Mouse (Mus musculus) heart, embryonic 13.5 days (tissue): ENCODE measurements around the gene Clec12a. TPM values are rescaled to one million over a fixed set of nuclear protein-coding genes. Genes with fewer than 3 reads are reported as not detected.
"Not testable (repeated sequence)": the region's sequence is repeated elsewhere in the genome, so short reads cannot be mapped to it uniquely, and the experiment has no call there.

Experiments
- ATAC-seq: fragments of 200-750 bp; cut with Nextera tagmentation; 2 replicates; pipeline ENCODE4 v1.8.0; 2017; ENCODE audit warnings: moderate TSS enrichment; ENCODE audit not compliant: insufficient number of reproducible peaks, low FRiP score, low TSS enrichment; ENCODE audit errors: extremely low read depth
- H3K27ac ChIP-seq: fragments of 300-500 bp; sonication (generic); replicated peaks from 2 replicates; pipeline ENCODE4 v1.5.1; 2015; ENCODE audit warnings: moderate library complexity, mild to moderate bottlenecking, inconsistent platforms
- H3K27me3 ChIP-seq: fragments of 300-500 bp; sonication (generic); replicated peaks from 2 replicates; pipeline ENCODE4 v1.6.1; 2015; ENCODE audit warnings: mild to moderate bottlenecking, inconsistent platforms
- H3K36me3 ChIP-seq: fragments of 300-500 bp; sonication (generic); 2 replicates; pipeline ENCODE4 v1.6.1; 2015; ENCODE audit warnings: mild to moderate bottlenecking, inconsistent platforms
- H3K4me1 ChIP-seq: fragments of 300-500 bp; sonication (generic); 2 replicates; pipeline ENCODE4 v1.6.1; 2015; ENCODE audit warnings: inconsistent platforms
- H3K4me2 ChIP-seq: fragments of 300-500 bp; sonication (generic); 2 replicates; pipeline ENCODE4 v1.6.1; 2015; ENCODE audit warnings: inconsistent platforms, mild to moderate bottlenecking, moderate library complexity
- H3K4me3 ChIP-seq: fragments of 300-500 bp; sonication (generic); 2 replicates; pipeline ENCODE4 v1.5.1; 2015; ENCODE audit warnings: moderate library complexity, mild to moderate bottlenecking, inconsistent platforms
- H3K9ac ChIP-seq: fragments of 300-500 bp; sonication (generic); 2 replicates; pipeline ENCODE4 v1.6.1; 2015; ENCODE audit warnings: inconsistent platforms, mild to moderate bottlenecking, moderate library complexity
- H3K9me3 ChIP-seq: fragments of 300-500 bp; sonication (generic); 2 replicates; pipeline ENCODE4 v1.6.1; 2016; ENCODE audit warnings: inconsistent platforms
- WGBS: fragments of 180-500 bp; shearing (Covaris S2); methylation state at CpG from one replicate; pipeline ENCODE4 v1.1.7; 2015; ENCODE audit warnings: mixed read lengths; 5-methylcytosine and 5-hydroxymethylcytosine counted together
- polyA plus RNA-seq: library from polyadenylated mRNA; unstranded; fragments of >200 nt; fragmentation: Nextera tagmentation; extraction: Ambion mirVana; gene quantifications from 2 replicates; pipeline ENCODE4 v1.2.1, GENCODE M21; 2015

Clec12a gene
- 0.66 and 0.86 TPM in 2 replicates for polyA plus RNA-seq

DNA sequence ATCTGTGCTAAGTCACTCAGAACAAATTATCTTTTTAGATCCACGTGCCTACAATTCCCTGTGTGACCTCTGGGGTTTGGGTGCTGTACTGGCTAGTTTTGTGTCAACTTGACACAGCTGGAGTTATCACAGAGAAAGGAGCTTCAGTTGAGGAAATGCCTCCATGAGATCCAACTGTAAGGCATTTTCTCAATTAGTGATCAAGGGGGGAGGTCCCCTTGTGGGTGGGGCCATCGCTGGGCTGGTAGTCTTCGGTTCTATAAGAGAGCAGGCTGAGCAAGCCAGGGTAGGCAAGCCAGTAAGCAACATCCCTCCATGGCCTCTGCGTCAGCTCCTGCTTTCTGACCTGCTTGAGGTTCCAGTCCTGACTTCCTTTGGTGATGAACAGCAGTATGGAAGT, at the start of gene Clec12a:
TSS of gene Clec12a (plus strand) at position 301 of the 400 bp plus-strand sequence.
- not testable (repeated sequence) for H3K4me2 ChIP-seq, ATAC-seq
- 74% methylated on average over 4 of the region's 4 CpGs for WGBS

DNA sequence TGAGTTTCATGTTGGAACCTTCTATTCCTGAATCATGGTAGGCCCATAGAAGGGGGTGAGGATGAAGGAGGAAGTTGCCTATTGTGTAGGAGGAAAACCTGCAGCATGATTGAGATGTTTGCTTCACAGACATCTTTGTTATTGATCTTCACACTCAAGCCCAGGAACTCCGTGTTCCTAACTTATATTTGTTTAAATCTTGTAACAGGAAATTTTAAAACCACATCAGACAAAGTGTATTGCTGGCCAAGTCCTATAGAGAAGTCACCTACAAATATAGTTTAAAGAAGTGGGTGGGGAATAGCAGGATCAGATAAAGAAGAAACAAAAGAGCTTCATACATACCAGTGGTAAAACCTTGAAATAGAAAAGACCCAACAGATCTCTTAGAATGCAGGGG, 38.3 kb upstream of the Clec12a start:
- Histone ChIP-seq H3K4me2 (no peak overlapping the region), H3K9ac (no peak overlapping the region), H3K27ac (no peak overlapping the region), H3K4me1 (no peaks in the 10 kb centered on the region), H3K27me3 (no peaks in the 10 kb centered on the region), H3K36me3 (no peaks in the 10 kb centered on the region), H3K4me3 (no peak overlapping the region), H3K9me3 (no peaks in the 10 kb centered on the region)
- WGBS: 41% methylated on average over 1 of the region's 1 CpGs
- no peak for ATAC-seq

More for the DNA sequence above, at the start of gene Clec12a:
- not testable (repeated sequence) for H3K4me1 ChIP-seq, H3K27me3 ChIP-seq, H3K9ac ChIP-seq, H3K36me3 ChIP-seq, H3K4me3 ChIP-seq, H3K27ac ChIP-seq, H3K9me3 ChIP-seq

DNA sequence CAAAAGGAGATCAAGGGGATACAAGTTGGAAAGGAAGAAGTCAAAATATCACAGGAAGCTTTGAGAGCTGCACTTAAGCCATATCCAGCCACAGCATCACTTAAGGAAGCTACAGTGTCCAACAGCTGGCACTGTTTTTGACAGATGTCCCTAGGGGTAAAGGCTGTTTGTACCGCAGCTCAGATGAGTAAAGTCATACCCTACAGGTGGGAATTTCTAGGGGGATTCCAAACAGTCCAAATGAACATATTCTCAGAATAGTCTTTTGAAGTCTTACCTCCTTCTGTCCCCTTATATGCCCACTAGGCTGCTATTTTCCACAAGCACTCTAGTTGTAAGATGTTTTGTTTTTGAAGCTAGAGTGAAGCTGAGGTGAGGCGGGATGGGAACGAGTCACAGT, 30.0 kb upstream of the Clec12a start:
- Histone ChIP-seq H3K4me2 (no peak overlapping the region), H3K4me1 (no peaks in the 10 kb centered on the region), H3K9me3 (no peaks in the 10 kb centered on the region), H3K9ac (no peak overlapping the region), H3K36me3 (no peaks in the 10 kb centered on the region), H3K27me3 (no peaks in the 10 kb centered on the region), H3K4me3 (no peak overlapping the region), H3K27ac (no peak overlapping the region)
- ATAC-seq: no peak
- 72% methylated on average over 3 of the region's 3 CpGs for WGBS

DNA sequence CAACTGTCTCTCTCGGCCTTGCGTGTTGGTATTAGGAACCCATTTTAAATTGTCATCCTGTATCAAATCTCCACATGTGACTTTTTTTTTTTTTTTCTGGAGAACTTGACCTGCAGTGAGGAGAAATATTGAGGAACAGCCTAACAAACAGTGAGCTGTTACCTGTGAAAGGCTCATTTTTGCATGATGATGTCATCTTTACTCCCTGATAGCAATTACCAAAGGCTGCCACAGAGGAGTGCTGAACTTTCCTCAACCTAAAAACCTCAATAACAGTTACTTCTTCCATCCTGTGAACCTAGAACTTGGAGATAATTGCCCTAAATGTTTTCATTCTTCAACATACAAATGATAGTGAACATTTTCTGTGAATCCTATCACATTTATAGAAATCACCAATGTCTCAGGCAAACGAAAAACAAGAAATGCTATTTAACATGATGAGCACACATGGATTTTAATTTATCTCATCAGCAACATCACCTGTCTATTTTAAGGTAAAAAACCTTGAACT, 27.8 kb upstream of the Clec12a start:
- no peak overlapping the region for H3K4me2 ChIP-seq
- H3K36me3 ChIP-seq: no peaks in the 10 kb centered on the region
- no peaks in the 10 kb centered on the region for H3K4me1 ChIP-seq
- H3K9ac ChIP-seq: no peak overlapping the region
- H3K27me3 ChIP-seq: no peaks in the 10 kb centered on the region
- H3K4me3 ChIP-seq: no peak overlapping the region
- ATAC-seq: no peak
- no peak overlapping the region for H3K27ac ChIP-seq
- WGBS: 77% methylated on average over 3 of the region's 3 CpGs
- no peaks in the 10 kb centered on the region for H3K9me3 ChIP-seq

DNA sequence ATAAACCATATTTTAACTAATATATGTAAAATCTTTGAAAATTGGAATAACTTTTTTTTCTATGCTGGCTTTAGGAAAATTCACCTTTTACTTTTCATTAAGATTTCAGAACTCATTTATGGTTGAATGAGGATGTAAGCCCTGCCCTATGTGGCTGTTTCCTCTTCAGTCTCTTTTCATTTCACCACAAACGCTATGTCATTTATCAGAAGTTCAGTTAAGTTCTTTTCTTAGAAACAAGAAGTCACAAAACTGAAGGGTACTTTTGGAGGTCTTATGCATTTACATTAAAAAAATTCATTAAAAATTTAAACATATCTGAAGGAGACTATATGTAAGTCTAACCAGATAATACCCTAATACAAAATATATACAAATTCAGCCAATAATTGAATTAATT, 26.8 kb upstream of the Clec12a start:
- H3K9me3 ChIP-seq: no peaks in the 10 kb centered on the region
- no peaks in the 10 kb centered on the region for H3K27me3 ChIP-seq
- 73% methylated on average over 1 of the region's 1 CpGs for WGBS
- no peak overlapping the region for H3K9ac ChIP-seq
- H3K4me1 ChIP-seq: no peaks in the 10 kb centered on the region
- no peak for ATAC-seq
- no peaks in the 10 kb centered on the region for H3K36me3 ChIP-seq
- H3K4me3 ChIP-seq: no peak overlapping the region
- no peak overlapping the region for H3K4me2 ChIP-seq
- H3K27ac ChIP-seq: no peak overlapping the region

DNA sequence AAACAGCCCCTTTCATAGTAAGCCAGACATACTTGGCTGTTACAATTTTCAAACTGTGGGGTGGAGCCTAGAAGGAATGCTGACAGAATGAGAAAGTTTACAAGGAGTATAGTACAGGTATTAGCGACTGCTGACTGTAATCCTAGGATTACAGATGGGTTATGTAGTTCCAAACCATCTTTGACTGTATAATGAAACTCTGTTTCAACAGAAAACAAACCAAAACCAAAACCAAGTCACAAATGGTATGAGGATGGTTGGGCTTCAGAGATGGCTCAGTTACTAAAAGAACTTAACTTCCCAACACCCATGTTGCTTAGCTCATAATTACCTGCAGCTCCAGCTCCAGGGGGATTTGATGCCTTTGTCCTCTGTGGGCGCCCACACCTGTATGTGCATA, 26.0 kb upstream of the Clec12a start:
- no peaks in the 10 kb centered on the region for H3K27me3 ChIP-seq
- no peak overlapping the region for H3K4me3 ChIP-seq
- no peaks in the 10 kb centered on the region for H3K4me1 ChIP-seq
- no peak overlapping the region for H3K4me2 ChIP-seq
- no peak overlapping the region for H3K9ac ChIP-seq
- no peak overlapping the region for H3K27ac ChIP-seq
- WGBS: 59% methylated on average over 2 of the region's 2 CpGs
- no peaks in the 10 kb centered on the region for H3K9me3 ChIP-seq
- no peak for ATAC-seq
- no peaks in the 10 kb centered on the region for H3K36me3 ChIP-seq

DNA sequence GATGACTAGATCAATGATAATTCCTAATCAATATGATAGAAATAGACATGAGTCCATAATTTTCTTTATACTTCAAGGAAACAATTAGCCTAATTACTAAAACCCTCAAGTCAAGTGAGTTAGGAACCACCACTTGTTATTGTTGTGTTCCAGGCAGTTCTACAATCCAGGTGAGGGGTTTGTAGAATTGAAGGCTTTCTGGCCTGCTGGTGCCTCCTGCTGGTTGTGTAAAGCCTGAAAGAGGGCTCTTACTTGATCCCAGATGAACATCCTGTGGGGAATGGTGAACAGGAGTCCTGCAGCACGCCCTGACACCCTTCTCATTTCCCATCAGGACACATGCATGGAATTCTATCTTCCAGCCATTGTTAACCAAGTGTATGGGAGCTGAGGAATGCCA, 24.1 kb upstream of the Clec12a start:
- whole genome bisulfite sequencing: 41% methylated on average over 1 of the region's 1 CpGs
- no peak overlapping the region for H3K4me3 ChIP-seq
- no peak overlapping the region for H3K27ac ChIP-seq
- no peaks in the 10 kb centered on the region for H3K36me3 ChIP-seq
- no peak overlapping the region for H3K4me2 ChIP-seq
- H3K27me3 ChIP-seq: no peaks in the 10 kb centered on the region
- no peak for ATAC-seq
- H3K9me3 ChIP-seq: no peaks in the 10 kb centered on the region
- no peaks in the 10 kb centered on the region for H3K4me1 ChIP-seq
- H3K9ac ChIP-seq: no peak overlapping the region

DNA sequence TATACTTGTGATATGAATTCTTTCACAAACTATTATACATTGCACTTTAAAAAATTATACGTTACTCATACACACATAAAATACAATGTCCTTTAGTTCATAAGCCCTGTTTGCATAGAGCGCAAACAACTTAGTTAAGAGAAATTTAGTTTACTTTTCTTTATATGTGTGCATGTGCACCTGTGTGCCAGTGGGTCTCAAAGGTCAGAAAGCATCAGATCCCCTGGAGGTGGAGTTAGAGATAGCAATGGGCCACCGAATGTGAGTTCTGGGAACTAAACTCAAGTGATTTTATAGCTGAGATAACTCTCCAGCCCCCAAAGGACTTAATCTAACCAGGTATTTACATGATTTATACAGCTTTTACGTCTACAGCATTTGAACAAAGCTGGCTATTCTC, 23.2 kb upstream of the Clec12a start:
- no peak overlapping the region for H3K27ac ChIP-seq
- no peak overlapping the region for H3K4me3 ChIP-seq
- whole genome bisulfite sequencing: 71% methylated on average over 4 of the region's 4 CpGs
- H3K9me3 ChIP-seq: no peaks in the 10 kb centered on the region
- H3K4me2 ChIP-seq: no peak overlapping the region
- H3K27me3 ChIP-seq: no peaks in the 10 kb centered on the region
- no peak for ATAC-seq
- no peak overlapping the region for H3K9ac ChIP-seq
- no peaks in the 10 kb centered on the region for H3K36me3 ChIP-seq
- H3K4me1 ChIP-seq: no peaks in the 10 kb centered on the region

DNA sequence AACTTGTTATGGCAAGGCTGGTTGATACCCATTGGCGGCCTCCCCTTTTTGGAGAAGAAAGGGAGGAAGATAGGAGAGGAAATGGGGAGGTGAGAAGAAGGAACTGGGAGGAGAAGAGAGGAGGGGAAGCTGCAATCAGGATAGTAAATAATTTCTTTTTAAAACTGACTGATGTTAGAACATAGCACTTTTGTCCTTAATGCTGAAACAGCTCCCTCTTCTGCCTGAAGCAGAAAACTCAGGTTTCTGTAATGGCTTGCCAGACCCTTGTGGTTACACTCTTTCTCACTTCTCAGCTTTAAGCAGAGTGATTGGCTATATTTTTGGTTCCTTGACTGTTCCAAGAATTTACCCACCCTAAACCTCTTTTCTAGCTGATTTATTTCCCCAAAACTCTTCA, 16.5 kb upstream of the Clec12a start:
- Histone ChIP-seq H3K27me3 (no peaks in the 10 kb centered on the region), H3K4me3 (no peak overlapping the region), H3K4me2 (no peak overlapping the region)

DNA sequence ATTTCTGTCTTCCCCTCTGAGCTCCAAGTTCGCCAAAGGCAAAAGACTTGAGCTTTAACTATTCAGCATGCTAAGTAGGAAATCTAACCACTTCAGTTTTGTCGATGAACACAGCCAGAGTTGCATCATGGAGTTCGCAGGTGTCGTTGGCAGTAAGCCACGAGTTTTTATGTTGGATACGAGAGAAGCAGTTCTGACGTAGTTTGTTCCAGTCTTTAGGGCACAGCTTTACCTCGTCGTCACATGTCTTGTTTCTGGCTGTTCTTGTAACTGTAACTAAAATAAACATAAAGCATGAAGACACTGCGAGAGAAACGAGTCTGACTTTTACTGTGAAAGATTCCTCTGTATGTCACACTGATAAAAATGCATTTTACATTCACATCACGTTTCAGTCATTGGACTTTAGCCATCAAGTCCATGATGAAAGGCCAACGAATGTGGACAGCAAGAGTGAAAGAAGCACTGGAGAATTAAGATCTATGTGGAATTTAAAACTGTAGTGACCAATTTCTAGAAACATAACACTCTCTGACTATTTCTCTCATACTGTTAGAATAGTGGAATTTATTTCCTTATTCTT, 15.8 kb upstream of the Clec12a start:
- H3K9ac ChIP-seq: no peak overlapping the region
- no peak overlapping the region for H3K4me3 ChIP-seq
- H3K27ac ChIP-seq: no peak overlapping the region
- H3K36me3 ChIP-seq: no peaks in the 10 kb centered on the region
- no peaks in the 10 kb centered on the region for H3K9me3 ChIP-seq
- H3K27me3 ChIP-seq: no peaks in the 10 kb centered on the region
- H3K4me1 ChIP-seq: no peaks in the 10 kb centered on the region
- H3K4me2 ChIP-seq: no peak overlapping the region
- WGBS: 58% methylated on average over 13 of the region's 13 CpGs
- no peak for ATAC-seq

More for the DNA sequence above, 16.5 kb upstream of the Clec12a start:
- ATAC-seq: no peak
- Histone ChIP-seq H3K36me3 (no peaks in the 10 kb centered on the region), H3K4me1 (no peaks in the 10 kb centered on the region), H3K9ac (no peak overlapping the region), H3K27ac (no peak overlapping the region), H3K9me3 (no peaks in the 10 kb centered on the region)
- 25% methylated on average over 1 of the region's 1 CpGs for WGBS

DNA sequence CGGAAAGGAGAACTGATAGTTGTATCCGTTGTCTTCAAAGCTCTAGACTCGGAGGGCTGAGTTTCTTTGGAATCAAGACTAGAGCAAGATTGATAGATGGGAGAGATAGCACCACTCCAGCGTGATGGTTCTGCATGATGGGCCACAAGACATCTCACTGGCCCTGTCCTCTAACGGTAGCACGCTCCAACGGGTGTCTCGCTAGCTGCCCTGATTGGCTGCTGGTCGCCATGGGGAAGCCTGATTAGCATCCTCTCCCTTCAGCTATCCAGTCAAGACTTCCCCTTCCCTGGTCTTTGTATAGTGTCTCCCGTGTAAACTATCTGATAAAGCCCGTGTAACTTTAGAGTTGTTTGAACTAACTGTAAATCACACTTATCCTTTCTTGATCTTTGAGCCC, 10.9 kb upstream of the Clec12a start, which contains the start of gene 4922502D21Rik:
TSS of gene 4922502D21Rik (minus strand) at position 187 of the 400 bp plus-strand sequence.
- no peak within 1 kb of the TSS for H3K9ac ChIP-seq
- no peaks in the 10 kb centered on the region for H3K27me3 ChIP-seq
- no peaks in the 10 kb centered on the region for H3K9me3 ChIP-seq
- no peak within 1 kb of the TSS for H3K4me2 ChIP-seq
- no peak within 1 kb of the TSS for H3K27ac ChIP-seq
- H3K4me3 ChIP-seq: no peak within 1 kb of the TSS
- WGBS: 47% methylated on average over 11 of the region's 11 CpGs
- ATAC-seq: no peak
- H3K4me1 ChIP-seq: no peaks in the 10 kb centered on the region
- H3K36me3 ChIP-seq: no peaks in the 10 kb centered on the region

DNA sequence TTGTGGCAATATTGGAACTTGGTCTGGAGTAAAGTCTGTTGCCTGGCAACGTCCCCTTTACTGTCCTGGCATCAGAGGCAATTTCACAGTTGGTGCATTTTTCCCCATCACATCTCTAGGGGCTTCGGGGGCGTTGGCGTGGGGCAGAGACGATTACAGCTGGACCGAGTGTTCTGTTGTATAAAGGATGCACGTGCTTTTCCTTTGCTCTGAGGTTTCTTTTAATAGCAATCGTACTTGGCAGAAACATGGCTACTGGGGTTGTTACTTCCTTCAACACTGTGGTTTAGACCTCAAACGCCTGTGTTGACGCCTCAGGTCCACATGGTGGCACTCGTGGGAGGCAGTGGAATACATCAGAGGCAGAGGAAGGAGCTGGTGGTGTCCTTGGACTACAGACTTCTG, 8.8 kb upstream of the Clec12a start:
- peak overlapping the region; percentile 40; the same call in 1 of the 2 replicates for H3K4me2 ChIP-seq
- H3K27me3 ChIP-seq: no peaks in the 10 kb centered on the region
- WGBS: 22% methylated on average over 11 of the region's 11 CpGs
- no peak for ATAC-seq
- no peaks in the 10 kb centered on the region for H3K4me1 ChIP-seq
- H3K4me3 ChIP-seq: no peak overlapping the region
- no peak overlapping the region for H3K9ac ChIP-seq
- no peak overlapping the region for H3K27ac ChIP-seq
- H3K36me3 ChIP-seq: no peaks in the 10 kb centered on the region
- no peaks in the 10 kb centered on the region for H3K9me3 ChIP-seq
